Mouse (Mus musculus) hindbrain, embryonic 14.5 days (tissue): ENCODE results near the gene Gng10. TPM values are rescaled to one million over a fixed set of nuclear protein-coding genes. Genes with fewer than 3 reads are reported as not detected.

Experiments used
- polyA plus RNA-seq: library from polyadenylated mRNA; unstranded; fragments of >200 nt; fragmentation: Nextera tagmentation; extraction: Ambion mirVana; gene quantifications from 2 replicates; pipeline ENCODE4 v1.2.1, GENCODE M21; 2014

Gng10 gene
- polyA plus RNA-seq, 1 experiment from 2014 or later: 198 TPM

Other genes with a start within 250 kb of the Gng10 start
- gene Olfr267, start 247.4 kb upstream of the Gng10 start, polyA plus RNA-seq: 0.09 TPM in 1 of 2 replicates, not detected in the other
- gene Ecpas, start 122.3 kb upstream of the Gng10 start, polyA plus RNA-seq: 47.8 and 49.3 TPM in 2 replicates
- gene Zkscan16, start 91.5 kb upstream of the Gng10 start, polyA plus RNA-seq: 2.8 and 3.2 TPM in 2 replicates
- 4.6 and 4.8 TPM in 2 replicates for gene Ptgr1, start 48.0 kb upstream of the Gng10 start, polyA plus RNA-seq
- 5.2 and 9.6 TPM in 2 replicates for gene Dnajc25, start 40.0 kb upstream of the Gng10 start, polyA plus RNA-seq
- 6.5 and 8.6 TPM in 2 replicates for gene Gm20503, start 31.9 kb upstream of the Gng10 start, polyA plus RNA-seq
- not detected in 2 replicates for gene AI481877, start 103.9 kb downstream of the Gng10 start, polyA plus RNA-seq
- gene Ugcg, start 154.2 kb downstream of the Gng10 start, polyA plus RNA-seq: 22.5 and 24.7 TPM in 2 replicates